In the genomic region with DNA sequence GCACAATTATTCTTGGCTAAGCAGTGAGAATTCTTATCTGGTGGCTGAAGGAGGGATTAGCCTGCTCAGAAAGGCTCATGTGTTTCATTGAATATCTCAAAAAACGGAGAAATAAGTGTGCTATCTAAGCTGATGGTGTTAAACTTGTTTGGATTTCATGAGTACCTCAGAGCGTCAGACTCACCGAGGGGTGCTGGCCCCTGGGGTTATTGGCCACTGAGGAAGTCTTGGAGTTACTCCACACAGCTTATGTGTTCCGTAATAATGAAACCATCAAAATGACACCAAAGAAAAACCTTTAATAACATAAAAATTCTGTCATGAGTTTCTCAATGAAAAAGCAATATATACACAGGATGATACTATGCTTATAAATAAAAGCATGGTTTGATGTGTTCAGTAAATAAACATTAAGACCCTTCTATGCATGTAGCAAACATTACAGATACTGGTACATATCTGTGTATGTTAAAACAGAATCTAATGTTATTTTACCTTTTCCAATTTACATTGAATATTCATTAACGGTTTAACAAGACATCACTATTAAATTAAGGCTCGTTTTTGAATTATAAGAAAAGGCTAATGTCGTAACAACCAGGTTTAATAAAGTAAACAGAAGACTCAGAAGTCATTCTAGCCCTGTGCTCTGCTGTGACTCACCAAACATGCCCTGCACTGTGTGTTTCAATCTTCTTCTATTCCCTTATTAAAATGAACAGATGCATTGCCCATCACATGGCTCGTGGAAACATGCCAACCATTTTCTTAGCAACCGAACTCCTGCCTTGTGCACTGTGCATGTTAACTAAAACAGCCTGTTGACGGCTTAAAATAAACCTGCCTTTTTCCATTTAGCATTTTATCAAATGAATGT, we compare ENCODE assay signal across 9 mouse cellular contexts.
DNase-seq lines count a peak whose midpoint lies in the region; ATAC-seq and TF ChIP-seq lines count a peak whose summit lies in the region.
"Had no signal": no experiment of that assay in that cellular context is flagged by ENCODE, and none has a peak within 500 bp of the region (broad histone marks: within the 10 kb centered on the region; RNA-seq: fewer than 3 reads in every experiment).

No protein-coding gene starts in this region.

- 49% methylated on average over 10 of the region's 10 CpGs for WGBS in lung, embryonic 14.5 days
- 57% methylated on average over 10 of the region's 10 CpGs for WGBS in lung, adult 2 months
- WGBS in hindbrain, embryonic 15.5 days: 48% methylated on average over 10 of the region's 10 CpGs
- WGBS in midbrain, embryonic 12.5 days: 56% methylated on average over 10 of the region's 10 CpGs
- 69% methylated on average over 10 of the region's 10 CpGs for WGBS in liver, embryonic 11.5 days
- WGBS in kidney, adult 2 months: 62% methylated on average over 10 of the region's 10 CpGs

- peak; percentile 72 for DNase-seq in lung, embryonic 14.5 days
- no peak for DNase-seq in lung, adult 2 months
- DNase-seq in cerebellum, adult 9-10 months: peak; percentile 51
- no peak for DNase-seq in liver, embryonic 11.5 days (ENCODE audit: low spot score)
- no peak for DNase-seq in kidney, adult 2 months
- no peak for DNase-seq in heart, adult 11 months

- H3K27ac ChIP-seq in lung, embryonic 14.5 days (ENCODE audit: low read depth): no peak overlapping the region
- H3K27ac ChIP-seq in hindbrain, embryonic 15.5 days (replicated peaks): peak overlapping the region; percentile 60; the same call in 1 of the 2 replicates
- no peak overlapping the region for H3K27ac ChIP-seq in midbrain, embryonic 12.5 days (replicated peaks)
- no peak overlapping the region for H3K27ac ChIP-seq in liver, embryonic 11.5 days (ENCODE audit: low read depth, low read length)
- H3K27ac ChIP-seq in kidney, adult 2 months (ENCODE audit: insufficient read depth, low read depth, low read length): no peak overlapping the region
- H3K27ac ChIP-seq: heart, embryonic 15.5 days had no signal

- TF ChIP-seq CTCF in lung, embryonic 14.5 days (IDR thresholded peaks at IDR 0.05; ENCODE audit: low read depth): no peak
- no peak for TF ChIP-seq CTCF in lung, adult 2 months (IDR thresholded peaks at IDR 0.05; ENCODE audit: insufficient read depth, low read length)
- no peak for TF ChIP-seq CTCF in kidney, adult 2 months (conservative IDR thresholded peaks at IDR 0.05; ENCODE audit: insufficient read depth, insufficient read length, low read depth, low read length)

- H3K9me3 ChIP-seq in lung, embryonic 14.5 days (ENCODE audit: low read depth, low read length): no peaks in the 10 kb centered on the region
- H3K9me3 ChIP-seq in hindbrain, embryonic 15.5 days: no peaks in the 10 kb centered on the region
- H3K9me3 ChIP-seq in midbrain, embryonic 12.5 days: no peaks in the 10 kb centered on the region
- no peaks in the 10 kb centered on the region for H3K9me3 ChIP-seq in liver, embryonic 11.5 days (ENCODE audit: control insufficient read depth, low read length)
- H3K9me3 ChIP-seq: heart, embryonic 15.5 days had no signal

- H3K4me3 ChIP-seq in lung, embryonic 14.5 days (ENCODE audit: low read depth, low read length): no peak overlapping the region
- no peak overlapping the region for H3K4me3 ChIP-seq in lung, adult 2 months (replicated peaks; ENCODE audit: extremely low read depth, low read depth, low read length)
- peak overlapping the region; percentile 19; the same call in 1 of the 2 replicates for H3K4me3 ChIP-seq in hindbrain, embryonic 15.5 days
- H3K4me3 ChIP-seq in midbrain, embryonic 12.5 days: no peak overlapping the region
- no peak overlapping the region for H3K4me3 ChIP-seq in liver, embryonic 11.5 days (ENCODE audit: low read depth, low read length)
- no peak overlapping the region for H3K4me3 ChIP-seq in kidney, adult 2 months (ENCODE audit: insufficient read depth, low read depth, low read length)
- H3K4me3 ChIP-seq: heart, embryonic 15.5 days had no signal

- H3K4me1 ChIP-seq in lung, embryonic 14.5 days (ENCODE audit: insufficient read depth): peaks cover 3% of the 10 kb centered on the region; the same call in 1 of the 2 replicates
- H3K4me1 ChIP-seq in lung, adult 2 months (ENCODE audit: control insufficient read depth, insufficient read depth, low read length): no peaks in the 10 kb centered on the region
- peaks cover 12% of the 10 kb centered on the region for H3K4me1 ChIP-seq in hindbrain, embryonic 15.5 days (replicated peaks)
- H3K4me1 ChIP-seq in midbrain, embryonic 12.5 days: no peaks in the 10 kb centered on the region
- H3K4me1 ChIP-seq in liver, embryonic 11.5 days (replicated peaks; ENCODE audit: control insufficient read depth, insufficient read depth, low read length): no peaks in the 10 kb centered on the region
- H3K4me1 ChIP-seq in kidney, adult 2 months (ENCODE audit: control insufficient read depth, insufficient read depth, low read length): no peaks in the 10 kb centered on the region

- H3K27me3 ChIP-seq in lung, embryonic 14.5 days (ENCODE audit: insufficient read depth, low read length): no peaks in the 10 kb centered on the region
- H3K27me3 ChIP-seq in hindbrain, embryonic 15.5 days: no peaks in the 10 kb centered on the region
- H3K27me3 ChIP-seq in midbrain, embryonic 12.5 days: no peaks in the 10 kb centered on the region
- no peaks in the 10 kb centered on the region for H3K27me3 ChIP-seq in liver, embryonic 11.5 days (replicated peaks; ENCODE audit: control insufficient read depth, insufficient read depth, low read length)
- H3K27me3 ChIP-seq in kidney, adult 2 months (replicated peaks; ENCODE audit: control insufficient read depth, insufficient read depth, low read length): no peaks in the 10 kb centered on the region
- H3K27me3 ChIP-seq: heart, embryonic 15.5 days had no signal

- H3K4me2 ChIP-seq in lung, embryonic 14.5 days: no peak overlapping the region
- peak overlapping the region; percentile 32 for H3K4me2 ChIP-seq in hindbrain, embryonic 15.5 days
- H3K4me2 ChIP-seq in midbrain, embryonic 12.5 days (replicated peaks): no peak overlapping the region
- no peak overlapping the region for H3K4me2 ChIP-seq in liver, embryonic 11.5 days
- H3K4me2 ChIP-seq: heart, embryonic 15.5 days had no signal

- no peaks in the 10 kb centered on the region for H3K36me3 ChIP-seq in lung, embryonic 14.5 days (ENCODE audit: insufficient read depth)
- no peaks in the 10 kb centered on the region for H3K36me3 ChIP-seq in hindbrain, embryonic 15.5 days
- H3K36me3 ChIP-seq in midbrain, embryonic 12.5 days: no peaks in the 10 kb centered on the region
- H3K36me3 ChIP-seq in liver, embryonic 11.5 days (ENCODE audit: control insufficient read depth, insufficient read depth, low read length): no peaks in the 10 kb centered on the region
- no peaks in the 10 kb centered on the region for H3K36me3 ChIP-seq in kidney, adult 2 months (ENCODE audit: control insufficient read depth, insufficient read depth, low read length)
- H3K36me3 ChIP-seq: heart, embryonic 15.5 days had no signal

- no peak for TF ChIP-seq POLR2A in lung, adult 2 months (IDR thresholded peaks at IDR 0.05; ENCODE audit: borderline replicate concordance, extremely low read depth, low read depth, low read length)
- TF ChIP-seq POLR2A in kidney, adult 2 months (IDR thresholded peaks at IDR 0.05; ENCODE audit: low read depth, low read length): no peak

- H3K9ac ChIP-seq in lung, embryonic 14.5 days: no peak overlapping the region
- H3K9ac ChIP-seq in hindbrain, embryonic 15.5 days: no peak overlapping the region
- H3K9ac ChIP-seq in midbrain, embryonic 12.5 days (replicated peaks): no peak overlapping the region
- H3K9ac ChIP-seq in liver, embryonic 11.5 days (ENCODE audit: low read depth, low read length): no peak overlapping the region
- H3K9ac ChIP-seq: heart, embryonic 15.5 days had no signal

- ATAC-seq in lung, embryonic 14.5 days (ENCODE audit: insufficient read depth): peak; percentile 57; the same call in 1 of the 2 replicates
- ATAC-seq in hindbrain, embryonic 15.5 days (ENCODE audit: low FRiP score, low read depth): peak; percentile 88
- ATAC-seq in midbrain, embryonic 12.5 days (ENCODE audit: low FRiP score, low read depth): 0 out of 2 replicates have a peak, but pooled peaks have one; percentile 44
- ATAC-seq in liver, embryonic 11.5 days (replicated peaks; ENCODE audit: low FRiP score): no peak

Comparison
In these comparisons a context has a peak if more than half of its experiments do, and no peak if none do; other contexts are left out.
1. DNase-seq: peak in lung, embryonic 14.5 days (single experiment) and cerebellum, adult 9-10 months (single experiment); none in lung, adult 2 months (single experiment), liver, embryonic 11.5 days (single experiment), kidney, adult 2 months (single experiment) and heart, adult 11 months (single experiment).